Mouse (Mus musculus) hindbrain, embryonic 10.5 days (tissue): ENCODE results near the gene Pctp. TPM values are rescaled to one million over a fixed set of nuclear protein-coding genes. Genes with fewer than 3 reads are reported as not detected.

Experiments used
- DNase-seq: peaks from one replicate; pipeline ENCODE4 v3.0.0-alpha.2; 2017; ENCODE audit warnings: low spot score
- H3K27ac ChIP-seq: fragments of 300-500 bp; sonication (generic); 2 replicates; pipeline ENCODE4 v1.5.1; 2016; ENCODE audit warnings: mild to moderate bottlenecking, moderate library complexity
- H3K27me3 ChIP-seq: fragments of 300-500 bp; sonication (generic); 2 replicates; pipeline ENCODE4 v1.6.1; 2016; ENCODE audit warnings: mild to moderate bottlenecking; ENCODE audit not compliant: poor library complexity, insufficient read depth, severe bottlenecking
- H3K36me3 ChIP-seq: fragments of 300-500 bp; sonication (generic); 2 replicates; pipeline ENCODE4 v1.6.1; 2016; ENCODE audit warnings: mild to moderate bottlenecking, moderate library complexity
- H3K4me1 ChIP-seq: fragments of 300-500 bp; sonication (generic); replicated peaks from 2 replicates; pipeline ENCODE4 v1.6.1; 2016; ENCODE audit warnings: mild to moderate bottlenecking
- H3K4me3 ChIP-seq: fragments of 300-500 bp; sonication (generic); 2 replicates; pipeline ENCODE4 v1.5.1; 2016; ENCODE audit warnings: mild to moderate bottlenecking, moderate library complexity
- H3K9me3 ChIP-seq: fragments of 300-500 bp; sonication (generic); 2 replicates; pipeline ENCODE4 v1.6.1; 2016; ENCODE audit warnings: mild to moderate bottlenecking, moderate library complexity
- WGBS: fragments of 180-500 bp; shearing (Covaris S2); methylation state at CpG from one replicate; pipeline ENCODE4 v1.1.7; 2016; 5-methylcytosine and 5-hydroxymethylcytosine counted together
- polyA plus RNA-seq: library from polyadenylated mRNA; unstranded; fragments of >200 nt; fragmentation: Nextera tagmentation; extraction: Ambion mirVana; gene quantifications from 2 replicates; pipeline ENCODE4 v1.2.1, GENCODE M21; 2016

The Pctp gene
- polyA plus RNA-seq, 1 experiment from 2014 or later = 15.0 TPM

DNA sequence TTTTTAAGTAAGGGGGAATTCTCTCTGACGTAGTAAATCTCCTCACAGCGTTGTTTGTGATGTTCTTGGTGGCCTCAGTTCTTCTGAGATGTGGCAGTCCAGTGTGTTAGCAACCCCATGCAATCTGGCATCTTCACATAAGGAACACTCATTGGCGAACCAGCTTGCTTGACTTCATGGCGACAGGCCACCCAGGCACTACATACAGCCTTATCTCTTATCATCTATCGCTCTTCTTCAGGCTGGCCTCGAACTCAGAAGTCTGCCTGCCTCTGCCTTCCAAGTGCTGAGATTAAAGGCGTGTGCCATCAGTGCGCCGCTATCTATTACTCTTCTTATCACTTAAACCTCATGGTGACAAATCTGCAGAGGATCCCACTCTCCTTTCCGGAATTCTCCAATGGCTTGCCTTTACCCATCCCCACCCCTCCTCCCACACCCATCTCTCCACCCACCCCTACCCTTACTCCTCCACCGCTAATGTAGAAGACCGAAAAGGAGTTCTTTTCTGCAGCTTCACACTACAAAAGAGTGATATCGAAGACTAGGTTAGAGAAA lies 27.2 kb upstream of the Pctp start, which contains the start of gene Tmem100:
TSS of gene Tmem100 (plus strand) at position 508 of the 558 bp plus-strand sequence.
- H3K27me3 ChIP-seq = peaks cover 46% of the 10 kb centered on the region
- peaks cover 43% of the 10 kb centered on the region for H3K4me1 ChIP-seq
- no peaks in the 10 kb centered on the region for H3K36me3 ChIP-seq
- DNase-seq = no peak
- no peak within 1 kb of the TSS for H3K27ac ChIP-seq
- H3K4me3 ChIP-seq = peak within 1 kb of the TSS; percentile 47
- 54% methylated on average over 13 of the region's 13 CpGs for WGBS
- no peaks in the 10 kb centered on the region for H3K9me3 ChIP-seq

DNA sequence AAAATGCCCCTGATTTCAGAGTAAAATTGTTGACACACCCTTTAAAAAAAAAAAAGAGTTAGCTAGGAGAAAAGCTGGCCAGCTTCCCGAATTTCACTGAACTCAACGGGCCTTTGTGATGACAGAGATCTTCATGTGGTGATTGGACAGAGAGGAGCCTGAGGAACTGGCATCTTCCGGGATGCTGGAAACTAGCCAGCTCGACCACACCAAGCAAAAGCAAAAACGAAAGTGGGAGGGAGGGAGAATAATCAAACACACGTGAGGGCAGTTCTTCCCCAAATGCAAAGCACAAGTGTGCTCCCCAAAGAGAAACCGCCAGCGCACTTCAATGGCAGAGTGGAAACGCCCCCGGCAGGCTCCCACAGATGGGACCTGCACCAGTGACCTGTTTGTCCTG lies 26.7 kb upstream of the Pctp start:
- peaks cover 46% of the 10 kb centered on the region for H3K27me3 ChIP-seq
- H3K4me3 ChIP-seq = 0 out of 2 replicates have a peak overlapping the region, but pooled peaks have one; percentile 21
- H3K36me3 ChIP-seq = no peaks in the 10 kb centered on the region
- peaks cover 43% of the 10 kb centered on the region for H3K4me1 ChIP-seq
- H3K27ac ChIP-seq = no peak overlapping the region
- WGBS = 53% methylated on average over 10 of the region's 10 CpGs
- DNase-seq = no peak
- H3K9me3 ChIP-seq = no peaks in the 10 kb centered on the region

DNA sequence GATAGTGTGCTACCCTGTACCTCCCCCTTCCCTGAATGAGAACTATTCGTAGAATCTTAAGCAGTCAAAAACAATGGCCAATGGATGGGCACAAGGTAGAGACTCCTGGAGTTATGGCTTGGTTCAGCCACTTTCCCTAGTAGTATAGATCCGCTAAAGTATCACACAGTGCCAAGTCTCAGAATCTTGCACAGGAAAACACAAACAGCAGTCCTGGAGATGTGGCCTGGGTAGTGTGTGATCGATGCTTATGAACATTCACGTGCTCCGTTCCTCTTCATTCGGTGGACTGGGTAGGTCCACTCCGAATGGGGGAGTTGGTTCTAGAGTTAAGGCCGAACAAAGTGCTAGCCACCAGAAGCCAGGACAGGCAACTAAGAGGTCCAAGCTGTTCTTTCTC lies 26.1 kb upstream of the Pctp start:
- no peak for DNase-seq
- Histone ChIP-seq H3K27me3 (peaks cover 46% of the 10 kb centered on the region), H3K4me1 (peaks cover 43% of the 10 kb centered on the region), H3K27ac (no peak overlapping the region), H3K36me3 (no peaks in the 10 kb centered on the region), H3K9me3 (no peaks in the 10 kb centered on the region), H3K4me3 (no peak overlapping the region)
- 92% methylated on average over 8 of the region's 8 CpGs for WGBS

DNA sequence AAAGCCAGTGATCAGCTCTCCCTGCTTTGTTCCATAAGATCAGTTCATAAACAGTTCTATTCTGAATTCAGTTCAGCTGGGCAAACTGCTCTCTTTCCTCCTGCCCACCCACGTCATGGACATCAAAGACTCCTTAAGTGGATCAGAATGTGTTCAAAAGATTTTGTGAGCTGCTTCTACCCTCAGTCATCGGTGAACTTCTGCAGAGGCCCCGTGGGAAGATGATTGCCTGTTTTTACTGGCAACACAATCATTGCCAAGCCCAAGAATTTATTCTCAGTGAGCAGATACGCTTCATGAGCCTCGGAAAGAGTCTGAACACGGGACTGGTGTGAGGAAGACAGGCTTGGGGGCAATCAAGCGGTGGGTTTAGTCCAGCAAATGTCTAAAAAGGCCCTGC lies 24.5 kb upstream of the Pctp start:
- no peak overlapping the region for H3K27ac ChIP-seq
- H3K9me3 ChIP-seq = no peaks in the 10 kb centered on the region
- H3K27me3 ChIP-seq = peaks cover 36% of the 10 kb centered on the region
- H3K36me3 ChIP-seq = no peaks in the 10 kb centered on the region
- 60% methylated on average over 7 of the region's 7 CpGs for WGBS
- DNase-seq = no peak
- H3K4me1 ChIP-seq = peaks cover 36% of the 10 kb centered on the region
- no peak overlapping the region for H3K4me3 ChIP-seq

DNA sequence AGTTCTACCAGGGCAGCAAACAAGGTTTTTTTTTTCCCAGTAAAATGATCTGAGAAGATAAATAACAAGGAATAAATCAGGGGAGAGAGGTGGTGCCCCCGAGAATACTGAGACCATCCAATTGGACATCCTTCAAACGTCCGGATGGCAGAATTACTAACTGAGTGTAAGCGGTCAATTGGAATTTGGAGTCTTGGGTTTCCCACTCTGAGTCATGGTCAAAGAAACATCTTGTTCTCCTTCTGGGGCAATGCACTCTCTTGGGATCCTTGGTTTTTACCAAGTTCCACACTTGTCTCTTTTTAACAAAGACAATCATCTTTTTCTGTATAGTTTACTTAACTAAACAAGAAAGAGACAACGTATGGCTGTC lies 24.1 kb upstream of the Pctp start:
- H3K27ac ChIP-seq = no peak overlapping the region
- no peak overlapping the region for H3K4me3 ChIP-seq
- WGBS = 69% methylated on average over 5 of the region's 5 CpGs
- peaks cover 36% of the 10 kb centered on the region for H3K4me1 ChIP-seq
- H3K36me3 ChIP-seq = no peaks in the 10 kb centered on the region
- no peak for DNase-seq
- no peaks in the 10 kb centered on the region for H3K9me3 ChIP-seq
- H3K27me3 ChIP-seq = peaks cover 32% of the 10 kb centered on the region

DNA sequence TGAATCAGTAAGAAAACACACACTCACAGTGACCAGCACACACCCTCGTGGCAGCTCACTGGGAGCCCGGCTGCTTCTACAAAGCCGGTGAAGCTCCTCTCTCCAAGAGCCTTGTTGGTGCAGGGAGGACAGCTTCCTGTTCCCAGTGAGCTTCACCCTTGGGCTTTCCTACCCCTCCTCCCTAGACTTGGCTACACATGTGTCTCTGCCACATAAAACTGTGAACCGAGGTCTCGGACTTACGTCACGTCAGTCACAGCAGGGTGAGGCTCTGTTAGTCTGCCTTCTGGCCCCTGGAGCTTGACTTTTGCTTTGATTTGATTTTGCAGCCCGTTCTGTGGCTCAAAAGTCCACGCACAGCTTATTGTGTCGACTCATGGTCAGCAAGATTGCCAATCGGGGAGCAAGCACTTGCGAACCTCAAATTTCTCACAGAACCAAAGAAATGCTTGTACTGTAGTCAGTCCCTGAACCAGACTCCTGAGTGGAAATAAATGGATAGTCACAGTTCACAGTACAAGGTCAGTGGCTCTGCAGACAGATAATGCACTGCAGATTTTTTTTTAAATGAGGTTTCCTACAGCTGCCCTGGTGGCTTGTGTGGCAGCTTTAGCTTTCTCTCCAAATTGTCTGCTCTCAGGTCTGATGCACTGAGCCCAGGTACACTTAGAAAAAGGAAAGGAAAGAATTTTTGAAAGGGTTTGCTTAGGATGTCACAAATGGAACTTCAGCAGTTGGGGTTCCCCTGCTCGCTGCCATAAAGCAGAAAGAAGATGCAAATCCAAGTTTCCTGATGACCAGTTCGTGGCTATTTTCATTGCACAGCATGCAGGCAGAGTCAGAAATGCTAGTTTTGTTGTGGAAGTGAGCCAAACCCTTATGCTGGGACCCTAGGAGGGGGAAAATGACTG lies 23.5 kb upstream of the Pctp start:
- Histone ChIP-seq H3K27ac (no peak overlapping the region), H3K27me3 (peaks cover 26% of the 10 kb centered on the region), H3K4me1 (peaks cover 33% of the 10 kb centered on the region), H3K9me3 (no peaks in the 10 kb centered on the region), H3K4me3 (no peak overlapping the region), H3K36me3 (no peaks in the 10 kb centered on the region)
- WGBS = 59% methylated on average over 14 of the region's 14 CpGs
- no peak for DNase-seq

DNA sequence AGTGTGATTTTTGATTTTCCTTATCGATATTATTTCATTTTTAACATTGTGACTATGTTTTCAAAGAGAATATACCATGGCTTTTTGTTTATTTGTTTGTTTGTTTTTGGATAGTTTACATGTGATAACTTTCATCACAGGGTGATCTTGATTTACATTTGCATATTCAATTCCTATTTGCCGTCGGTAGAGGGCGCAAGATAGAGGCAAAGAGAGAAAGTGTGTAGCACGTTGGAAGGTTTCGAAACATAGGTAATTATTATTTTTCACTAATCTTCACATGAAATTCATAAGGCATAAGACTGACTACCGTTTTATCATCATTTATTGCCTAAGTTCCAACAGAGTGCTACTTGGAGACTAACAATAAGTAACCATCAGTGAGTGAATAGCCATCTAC lies 16.5 kb upstream of the Pctp start:
- DNase-seq = no peak
- H3K27ac ChIP-seq = no peak overlapping the region
- H3K4me1 ChIP-seq = no peaks in the 10 kb centered on the region
- no peaks in the 10 kb centered on the region for H3K27me3 ChIP-seq
- H3K4me3 ChIP-seq = no peak overlapping the region
- no peaks in the 10 kb centered on the region for H3K36me3 ChIP-seq
- no peaks in the 10 kb centered on the region for H3K9me3 ChIP-seq
- 21% methylated on average over 7 of the region's 7 CpGs for WGBS

DNA sequence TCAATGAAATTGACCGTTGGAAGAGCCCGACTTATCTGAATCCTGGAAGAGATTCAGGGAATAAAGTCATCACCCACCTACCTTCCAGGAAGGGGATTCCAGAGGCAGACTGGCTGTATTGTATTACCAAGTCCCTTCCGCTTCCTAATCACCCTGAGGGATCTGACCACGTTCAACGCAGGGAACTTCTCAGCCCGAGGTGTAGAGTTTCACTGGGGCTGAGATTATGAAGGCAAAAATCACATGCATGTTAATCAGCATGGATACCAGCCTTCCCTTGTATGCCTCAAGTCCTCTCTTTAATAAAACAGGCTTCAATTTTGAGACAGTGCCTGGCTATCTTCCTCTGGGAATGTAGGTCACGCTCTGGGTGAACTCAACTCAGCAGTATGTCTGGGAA lies 12.6 kb upstream of the Pctp start:
- Histone ChIP-seq H3K27ac (no peak overlapping the region), H3K36me3 (no peaks in the 10 kb centered on the region), H3K4me3 (no peak overlapping the region), H3K4me1 (no peaks in the 10 kb centered on the region), H3K27me3 (no peaks in the 10 kb centered on the region), H3K9me3 (no peaks in the 10 kb centered on the region)
- WGBS = 69% methylated on average over 7 of the region's 7 CpGs
- DNase-seq = no peak

DNA sequence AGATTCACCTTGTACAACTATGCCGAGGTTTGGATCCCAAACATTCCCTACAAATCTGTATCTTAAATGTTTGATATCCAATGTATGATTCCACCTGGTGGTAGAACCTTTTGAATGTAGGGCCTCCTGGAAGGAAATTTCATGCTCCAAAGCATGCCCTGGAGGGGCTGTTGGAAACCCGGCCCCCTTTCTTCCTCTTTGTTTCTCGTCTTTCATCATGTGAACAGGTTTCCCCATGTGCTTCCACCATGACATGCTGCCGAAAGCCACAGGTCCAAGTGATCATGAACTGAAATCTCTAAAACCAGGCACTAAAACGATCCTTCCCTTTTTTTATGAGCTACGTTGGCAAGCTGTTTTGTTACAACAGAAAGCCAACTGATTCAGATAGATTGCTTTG lies 11.0 kb upstream of the Pctp start:
- no peak overlapping the region for H3K4me3 ChIP-seq
- no peaks in the 10 kb centered on the region for H3K4me1 ChIP-seq
- H3K27ac ChIP-seq = no peak overlapping the region
- peaks cover 3% of the 10 kb centered on the region; the same call in 1 of the 2 replicates for H3K27me3 ChIP-seq
- no peak for DNase-seq
- no peaks in the 10 kb centered on the region for H3K9me3 ChIP-seq
- WGBS = 89% methylated on average over 6 of the region's 6 CpGs
- H3K36me3 ChIP-seq = no peaks in the 10 kb centered on the region

DNA sequence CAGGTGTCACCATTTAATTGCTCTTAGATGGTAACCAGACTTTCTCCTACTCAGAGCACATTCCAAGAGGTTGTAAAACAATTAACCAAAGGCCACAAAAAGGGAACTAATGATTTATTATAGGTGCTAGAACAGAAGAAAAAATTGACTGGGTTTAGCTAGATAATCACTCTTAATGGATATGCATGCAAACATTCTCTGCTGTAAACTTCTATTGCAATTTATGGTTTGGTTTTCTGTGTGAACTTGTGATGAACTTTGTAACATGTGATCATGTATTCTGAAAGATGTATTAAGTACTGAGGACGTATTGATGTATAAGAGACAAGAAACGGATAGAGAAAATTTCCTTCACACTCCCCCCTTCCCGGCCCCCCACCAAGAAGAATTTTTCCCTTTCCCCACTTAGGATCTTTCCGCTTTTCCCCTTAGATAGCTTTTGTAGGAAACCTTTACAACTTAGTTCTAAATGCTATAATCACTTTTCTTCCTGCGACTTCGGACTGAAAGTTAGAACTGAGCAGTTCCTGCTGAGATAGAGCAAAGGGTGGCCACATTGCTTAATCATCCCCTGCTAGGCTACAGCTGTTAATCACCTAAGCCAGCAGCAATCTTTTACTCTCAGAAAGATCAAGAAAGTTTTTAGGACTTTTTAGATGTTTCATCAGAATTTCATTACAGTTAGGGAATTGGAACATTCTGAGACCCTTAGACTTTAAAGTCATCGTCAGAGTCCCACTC lies 5.3 kb upstream of the Pctp start:
- H3K27ac ChIP-seq = no peak overlapping the region
- no peaks in the 10 kb centered on the region for H3K36me3 ChIP-seq
- 57% methylated on average over 7 of the region's 7 CpGs for WGBS
- H3K9me3 ChIP-seq = no peaks in the 10 kb centered on the region
- H3K27me3 ChIP-seq = peaks cover 3% of the 10 kb centered on the region; the same call in 1 of the 2 replicates
- DNase-seq = no peak
- H3K4me3 ChIP-seq = no peak overlapping the region
- 0 out of 2 replicates have a peak, but pooled peaks cover under 1% of the 10 kb centered on the region for H3K4me1 ChIP-seq

DNA sequence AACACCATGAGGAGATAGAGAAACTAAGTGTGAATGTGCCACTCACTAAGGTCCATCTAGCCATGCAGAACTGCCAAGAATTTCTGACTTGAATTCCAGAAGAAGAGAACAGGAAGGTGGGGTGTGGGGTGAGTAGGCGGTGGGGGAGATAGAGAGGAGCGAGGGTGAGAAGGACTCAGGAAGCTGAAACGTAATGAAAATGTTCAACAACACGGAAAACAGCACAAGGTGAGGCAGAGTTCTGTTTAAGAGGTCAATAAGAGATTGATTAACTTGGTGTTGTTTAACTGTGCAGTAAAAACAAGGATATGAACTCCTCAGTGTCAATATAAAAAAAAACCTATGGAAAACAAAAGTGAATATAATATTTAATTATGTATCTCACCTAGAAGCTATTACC lies 3.4 kb upstream of the Pctp start:
- WGBS = 80% methylated on average over 4 of the region's 4 CpGs
- Histone ChIP-seq H3K36me3 (no peaks in the 10 kb centered on the region), H3K9me3 (no peaks in the 10 kb centered on the region)

DNA sequence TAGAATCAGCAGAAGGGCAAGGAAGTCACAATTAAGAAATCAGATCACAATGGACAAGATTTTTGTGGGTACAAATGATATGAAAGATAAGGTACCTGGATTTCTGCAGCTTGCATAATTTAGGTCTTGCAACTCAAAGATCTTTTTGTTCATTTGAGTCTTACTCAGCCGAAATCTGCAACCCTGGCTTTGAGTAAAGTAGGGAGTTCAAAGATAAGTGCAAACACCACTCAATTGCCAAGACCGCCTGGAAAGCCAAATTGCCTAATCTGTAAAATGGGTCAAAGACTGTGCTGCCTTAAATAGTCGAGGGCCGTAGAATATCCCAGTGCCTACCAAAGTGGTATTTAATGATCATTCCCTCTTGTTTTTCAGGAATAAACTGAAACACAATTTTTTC lies 692 bp upstream of the Pctp start:
- H3K27ac ChIP-seq = no peak overlapping the region
- no peak overlapping the region; the same call in 1 of the 2 replicates for H3K4me3 ChIP-seq
- H3K4me1 ChIP-seq = peaks cover 14% of the 10 kb centered on the region
- H3K27me3 ChIP-seq = no peaks in the 10 kb centered on the region
- DNase-seq = no peak
- H3K36me3 ChIP-seq = no peaks in the 10 kb centered on the region
- no peaks in the 10 kb centered on the region for H3K9me3 ChIP-seq
- 93% methylated on average over 4 of the region's 4 CpGs for WGBS

More for the DNA sequence above, 3.4 kb upstream of the Pctp start:
- no peak for DNase-seq
- H3K27me3 ChIP-seq = peaks cover 3% of the 10 kb centered on the region; the same call in 1 of the 2 replicates
- no peak overlapping the region for H3K4me3 ChIP-seq
- H3K27ac ChIP-seq = no peak overlapping the region
- H3K4me1 ChIP-seq = peaks cover 14% of the 10 kb centered on the region

DNA sequence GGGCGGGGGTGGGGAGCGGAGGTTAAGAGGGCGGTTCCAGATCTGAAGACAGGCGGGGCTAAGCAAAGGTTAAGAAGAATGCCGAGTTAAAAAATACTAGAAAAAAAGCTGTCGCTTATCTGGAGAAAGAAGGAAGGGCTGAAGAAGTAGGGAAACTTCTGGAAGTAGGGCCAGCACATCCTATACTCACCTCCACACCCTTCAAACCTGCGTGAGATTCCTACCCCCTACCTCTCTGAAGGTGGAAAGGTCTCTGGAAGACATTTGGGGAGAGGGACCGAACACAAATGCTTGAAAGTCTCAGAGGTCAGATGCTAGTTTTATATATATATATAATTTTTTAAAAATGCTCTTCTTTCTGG lies 274 bp upstream of the Pctp start:
- 10% methylated on average over 8 of the region's 8 CpGs for WGBS
- Histone ChIP-seq H3K4me1 (peaks cover 14% of the 10 kb centered on the region), H3K4me3 (peak overlapping the region; percentile 71), H3K27me3 (no peaks in the 10 kb centered on the region), H3K9me3 (no peaks in the 10 kb centered on the region), H3K36me3 (no peaks in the 10 kb centered on the region), H3K27ac (peak overlapping the region; percentile 90)
- DNase-seq = no peak
